Mouse (Mus musculus): ENCODE results near the gene Naa15. TPM values are rescaled to one million over a fixed set of nuclear protein-coding genes. Genes with fewer than 3 reads are reported as not detected.
A peak's percentile ranks its signal among the peaks of the same experiment; 100 is the strongest.
"Not testable (repeated sequence)": the region's sequence is repeated elsewhere in the genome, so short reads cannot be mapped to it uniquely, and the experiment has no call there.

Gene Naa15
- polyA plus RNA-seq, 1 experiment = 6.7 TPM

- 0 out of 2 replicates have a peak, but pooled peaks cover 5% of the 10 kb centered on the region for H3K4me1 ChIP-seq (replicated peaks; ENCODE audit: control insufficient read depth, insufficient read depth, low read length)
- peak overlapping the region; percentile 74 for H3K4me3 ChIP-seq (ENCODE audit: control insufficient read depth, insufficient read depth, low read length)
- peak overlapping the region; percentile 85 for H3K27ac ChIP-seq (ENCODE audit: control insufficient read depth, insufficient read depth, low read length)
- DNase-seq = no peak
- no peaks in the 10 kb centered on the region for H3K36me3 ChIP-seq (ENCODE audit: control insufficient read depth, insufficient read depth, low read length)
- WGBS = 6% methylated on average over 8 of the region's 8 CpGs
- no peak for TF ChIP-seq POLR2A (IDR thresholded peaks at IDR 0.05; ENCODE audit: control insufficient read depth, extremely low read depth, insufficient read depth, low read length, poor library complexity)
- TF ChIP-seq CTCF (IDR thresholded peaks at IDR 0.05; ENCODE audit: borderline replicate concordance, control insufficient read depth, extremely low read depth, insufficient read depth, low read length, poor library complexity) = no peak
- H3K27me3 ChIP-seq (ENCODE audit: control insufficient read depth, insufficient read depth, low read length) = no peaks in the 10 kb centered on the region
Measured at GRCm38 (mm10) chr3:51417135-51417458, 2.1 kb downstream of the Naa15 start.

- TF ChIP-seq POLR2A (IDR thresholded peaks at IDR 0.05; ENCODE audit: control insufficient read depth, extremely low read depth, insufficient read depth, low read length, poor library complexity) (no peak), CTCF (IDR thresholded peaks at IDR 0.05; ENCODE audit: borderline replicate concordance, control insufficient read depth, extremely low read depth, insufficient read depth, low read length, poor library complexity) (no peak)
- no peaks in the 10 kb centered on the region for H3K27me3 ChIP-seq (ENCODE audit: control insufficient read depth, insufficient read depth, low read length)
- no peak overlapping the region for H3K4me3 ChIP-seq (ENCODE audit: control insufficient read depth, insufficient read depth, low read length)
- no peaks in the 10 kb centered on the region for H3K36me3 ChIP-seq (ENCODE audit: control insufficient read depth, insufficient read depth, low read length)
- DNase-seq = no peak
- 0 out of 2 replicates have a peak, but pooled peaks cover 5% of the 10 kb centered on the region for H3K4me1 ChIP-seq (replicated peaks; ENCODE audit: control insufficient read depth, insufficient read depth, low read length)
- H3K27ac ChIP-seq (ENCODE audit: control insufficient read depth, insufficient read depth, low read length) = no peak overlapping the region
- WGBS = 62% methylated on average over 2 of the region's 2 CpGs
Measured at GRCm38 (mm10) chr3:51417485-51417884, 2.5 kb downstream of the Naa15 start.

- Histone ChIP-seq H3K4me1 (replicated peaks; ENCODE audit: control insufficient read depth, insufficient read depth, low read length) (0 out of 2 replicates have a peak, but pooled peaks cover 5% of the 10 kb centered on the region), H3K27me3 (ENCODE audit: control insufficient read depth, insufficient read depth, low read length) (no peaks in the 10 kb centered on the region), H3K4me3 (ENCODE audit: control insufficient read depth, insufficient read depth, low read length) (no peak overlapping the region), H3K36me3 (ENCODE audit: control insufficient read depth, insufficient read depth, low read length) (no peaks in the 10 kb centered on the region), H3K27ac (ENCODE audit: control insufficient read depth, insufficient read depth, low read length) (no peak overlapping the region)
- TF ChIP-seq CTCF (IDR thresholded peaks at IDR 0.05; ENCODE audit: borderline replicate concordance, control insufficient read depth, extremely low read depth, insufficient read depth, low read length, poor library complexity) (no peak), POLR2A (IDR thresholded peaks at IDR 0.05; ENCODE audit: control insufficient read depth, extremely low read depth, insufficient read depth, low read length, poor library complexity) (no peak)
- DNase-seq = no peak
- WGBS = 81% methylated on average over 2 of the region's 2 CpGs
Measured at GRCm38 (mm10) chr3:51417966-51418365, 3.0 kb downstream of the Naa15 start.

GRCm38 (mm10) chr3:51421921-51422320 lies 7.0 kb downstream of the Naa15 start:
- 0 out of 2 replicates have a peak, but pooled peaks cover 3% of the 10 kb centered on the region for H3K4me1 ChIP-seq (replicated peaks; ENCODE audit: control insufficient read depth, insufficient read depth, low read length)
- no peaks in the 10 kb centered on the region for H3K27me3 ChIP-seq (ENCODE audit: control insufficient read depth, insufficient read depth, low read length)
- H3K27ac ChIP-seq (ENCODE audit: control insufficient read depth, insufficient read depth, low read length) = no peak overlapping the region
- no peak for DNase-seq
- no peaks in the 10 kb centered on the region for H3K36me3 ChIP-seq (ENCODE audit: control insufficient read depth, insufficient read depth, low read length)
- 9% methylated on average over 3 of the region's 3 CpGs for WGBS
- TF ChIP-seq CTCF (IDR thresholded peaks at IDR 0.05; ENCODE audit: borderline replicate concordance, control insufficient read depth, extremely low read depth, insufficient read depth, low read length, poor library complexity) (no peak), POLR2A (IDR thresholded peaks at IDR 0.05; ENCODE audit: control insufficient read depth, extremely low read depth, insufficient read depth, low read length, poor library complexity) (no peak)
- H3K4me3 ChIP-seq (ENCODE audit: control insufficient read depth, insufficient read depth, low read length) = no peak overlapping the region

GRCm38 (mm10) chr3:51425394-51425793 lies 10.4 kb downstream of the Naa15 start:
- TF ChIP-seq CTCF (IDR thresholded peaks at IDR 0.05; ENCODE audit: borderline replicate concordance, control insufficient read depth, extremely low read depth, insufficient read depth, low read length, poor library complexity) (no peak), POLR2A (IDR thresholded peaks at IDR 0.05; ENCODE audit: control insufficient read depth, extremely low read depth, insufficient read depth, low read length, poor library complexity) (no peak)
- no peak for DNase-seq
- H3K4me1 ChIP-seq (replicated peaks; ENCODE audit: control insufficient read depth, insufficient read depth, low read length) = 0 out of 2 replicates have a peak, but pooled peaks cover 3% of the 10 kb centered on the region
- H3K27ac ChIP-seq (ENCODE audit: control insufficient read depth, insufficient read depth, low read length) = no peak overlapping the region
- H3K27me3 ChIP-seq (ENCODE audit: control insufficient read depth, insufficient read depth, low read length) = no peaks in the 10 kb centered on the region
- H3K4me3 ChIP-seq (ENCODE audit: control insufficient read depth, insufficient read depth, low read length) = no peak overlapping the region
- no peaks in the 10 kb centered on the region for H3K36me3 ChIP-seq (ENCODE audit: control insufficient read depth, insufficient read depth, low read length)

GRCm38 (mm10) chr3:51434364-51434763 lies 19.4 kb downstream of the Naa15 start:
- peaks cover 14% of the 10 kb centered on the region for H3K36me3 ChIP-seq (ENCODE audit: control insufficient read depth, insufficient read depth, low read length)
- not testable (repeated sequence) for H3K27ac ChIP-seq (ENCODE audit: control insufficient read depth, insufficient read depth, low read length); H3K4me3 ChIP-seq (ENCODE audit: control insufficient read depth, insufficient read depth, low read length); DNase-seq; H3K27me3 ChIP-seq (ENCODE audit: control insufficient read depth, insufficient read depth, low read length); H3K4me1 ChIP-seq (replicated peaks; ENCODE audit: control insufficient read depth, insufficient read depth, low read length)
- WGBS = 94% methylated on average over 5 of the region's 5 CpGs

GRCm38 (mm10) chr3:51434871-51435595 lies 20.1 kb downstream of the Naa15 start:
- DNase-seq = no peak
- WGBS = 92% methylated on average over 3 of the region's 3 CpGs
- Histone ChIP-seq H3K27ac (ENCODE audit: control insufficient read depth, insufficient read depth, low read length) (no peak overlapping the region), H3K36me3 (ENCODE audit: control insufficient read depth, insufficient read depth, low read length) (peaks cover 19% of the 10 kb centered on the region), H3K4me3 (ENCODE audit: control insufficient read depth, insufficient read depth, low read length) (no peak overlapping the region), H3K27me3 (ENCODE audit: control insufficient read depth, insufficient read depth, low read length) (no peaks in the 10 kb centered on the region), H3K4me1 (replicated peaks; ENCODE audit: control insufficient read depth, insufficient read depth, low read length) (no peaks in the 10 kb centered on the region)
- TF ChIP-seq POLR2A (IDR thresholded peaks at IDR 0.05; ENCODE audit: control insufficient read depth, extremely low read depth, insufficient read depth, low read length, poor library complexity) (no peak), CTCF (IDR thresholded peaks at IDR 0.05; ENCODE audit: borderline replicate concordance, control insufficient read depth, extremely low read depth, insufficient read depth, low read length, poor library complexity) (no peak)

All from thymus, adult 2 months (tissue).